Mouse (Mus musculus) right cerebral cortex, adult 18-20 months (tissue): ENCODE results near the gene Dexi.

Experiments used
- DNase-seq: peaks from one replicate; pipeline ENCODE4 v3.0.0; 2022; ENCODE audit warnings: mixed read lengths

Gene Dexi

GRCm38 (mm10) chr16:10542698-10543365, at the start of gene Dexi:
Dexi (minus strand) TSS chr16:10543054.
- peak; percentile 98 for DNase-seq

GRCm38 (mm10) chr16:10586546-10586945, 43.7 kb upstream of the Dexi start:
- DNase-seq, result no peak

- no peak for DNase-seq
Observed at GRCm38 (mm10) chr16:10585165-10585564, 42.3 kb upstream of the Dexi start.

GRCm38 (mm10) chr16:10581234-10581898, 38.5 kb upstream of the Dexi start:
- no peak for DNase-seq

GRCm38 (mm10) chr16:10578376-10578775, 35.5 kb upstream of the Dexi start:
- DNase-seq, result no peak

GRCm38 (mm10) chr16:10577548-10577947, 34.7 kb upstream of the Dexi start:
- DNase-seq, result no peak

GRCm38 (mm10) chr16:10575915-10576314, 33.1 kb upstream of the Dexi start:
- DNase-seq, result no peak

GRCm38 (mm10) chr16:10574936-10575335, 32.1 kb upstream of the Dexi start:
- DNase-seq, result no peak

- DNase-seq, result no peak
Observed at GRCm38 (mm10) chr16:10571820-10572219, 29.0 kb upstream of the Dexi start.

- peak; percentile 42 for DNase-seq
Observed at GRCm38 (mm10) chr16:10570708-10571107, 27.9 kb upstream of the Dexi start.

GRCm38 (mm10) chr16:10569809-10570395, 27.0 kb upstream of the Dexi start:
- DNase-seq, result no peak

- no peak for DNase-seq
Observed at GRCm38 (mm10) chr16:10567153-10567552, 24.3 kb upstream of the Dexi start.

- DNase-seq, result peak; percentile 81
Observed at GRCm38 (mm10) chr16:10565278-10565885, 22.5 kb upstream of the Dexi start.

- peak; percentile 59 for DNase-seq
Observed at GRCm38 (mm10) chr16:10559991-10560390, 17.1 kb upstream of the Dexi start.

GRCm38 (mm10) chr16:10553858-10554257, 11.0 kb upstream of the Dexi start:
- no peak for DNase-seq

- no peak for DNase-seq
Observed at GRCm38 (mm10) chr16:10551592-10551991, 8.7 kb upstream of the Dexi start.

- DNase-seq, result no peak
Observed at GRCm38 (mm10) chr16:10549600-10549999, 6.7 kb upstream of the Dexi start.

- DNase-seq, result no peak
Observed at GRCm38 (mm10) chr16:10548938-10549337, 6.1 kb upstream of the Dexi start.

GRCm38 (mm10) chr16:10546865-10547264, 4.0 kb upstream of the Dexi start:
- no peak for DNase-seq

- DNase-seq, result peak; percentile 97
Observed at GRCm38 (mm10) chr16:10544995-10545622, 2.3 kb upstream of the Dexi start, which contains the start of gene Clec16a. Clec16a (plus strand) TSS chr16:10545339.

- no peak for DNase-seq
Observed at GRCm38 (mm10) chr16:10542266-10542665, 588 bp downstream of the Dexi start.

GRCm38 (mm10) chr16:10541598-10541930, 1.3 kb downstream of the Dexi start:
- DNase-seq, result peak; percentile 17
